Mouse (Mus musculus) cerebellum, adult 2 months (tissue): ENCODE data around the gene Rere.

Source experiments
- CTCF ChIP-seq: fragments of 200-500 bp; IDR thresholded peaks from 2 replicates; pipeline ENCODE4 v1.5.1; 2011; ENCODE audit warnings: low read depth, mild to moderate bottlenecking, control low read depth, low read length, moderate library complexity, borderline replicate concordance; ENCODE audit not compliant: insufficient read depth
- POLR2A ChIP-seq: fragments of 200-500 bp; IDR thresholded peaks from 2 replicates; pipeline ENCODE4 v1.6.1; 2011; ENCODE audit warnings: low read length, control low read depth, borderline replicate concordance; ENCODE audit not compliant: insufficient read depth

DNA sequence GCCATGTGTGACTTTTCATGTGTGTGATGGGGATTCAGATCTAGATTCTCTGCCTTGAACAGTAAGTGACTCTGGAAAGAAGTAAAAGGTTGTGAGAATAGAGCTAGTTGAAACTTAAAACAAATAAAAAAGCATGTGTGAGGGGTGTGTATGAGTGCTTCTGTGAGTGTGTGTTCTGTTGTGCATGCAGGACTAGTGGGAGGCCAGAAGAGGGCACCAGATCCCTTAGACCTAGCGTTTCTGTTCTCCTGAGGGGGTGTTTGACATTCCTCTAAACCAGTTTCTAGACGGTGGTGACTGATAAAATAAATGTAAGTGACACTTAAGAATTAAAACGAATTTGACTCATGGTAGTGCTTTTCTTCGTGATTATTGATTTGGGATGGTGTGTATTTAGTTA, 46.0 kb downstream of the Rere start:
- peak; percentile 25 for TF ChIP-seq CTCF
- TF ChIP-seq POLR2A = no peak
